Mouse (Mus musculus): Measurements from ENCODE around the gene Psmd9.
A peak's percentile ranks its signal among the peaks of the same experiment; 100 is the strongest.

DNA sequence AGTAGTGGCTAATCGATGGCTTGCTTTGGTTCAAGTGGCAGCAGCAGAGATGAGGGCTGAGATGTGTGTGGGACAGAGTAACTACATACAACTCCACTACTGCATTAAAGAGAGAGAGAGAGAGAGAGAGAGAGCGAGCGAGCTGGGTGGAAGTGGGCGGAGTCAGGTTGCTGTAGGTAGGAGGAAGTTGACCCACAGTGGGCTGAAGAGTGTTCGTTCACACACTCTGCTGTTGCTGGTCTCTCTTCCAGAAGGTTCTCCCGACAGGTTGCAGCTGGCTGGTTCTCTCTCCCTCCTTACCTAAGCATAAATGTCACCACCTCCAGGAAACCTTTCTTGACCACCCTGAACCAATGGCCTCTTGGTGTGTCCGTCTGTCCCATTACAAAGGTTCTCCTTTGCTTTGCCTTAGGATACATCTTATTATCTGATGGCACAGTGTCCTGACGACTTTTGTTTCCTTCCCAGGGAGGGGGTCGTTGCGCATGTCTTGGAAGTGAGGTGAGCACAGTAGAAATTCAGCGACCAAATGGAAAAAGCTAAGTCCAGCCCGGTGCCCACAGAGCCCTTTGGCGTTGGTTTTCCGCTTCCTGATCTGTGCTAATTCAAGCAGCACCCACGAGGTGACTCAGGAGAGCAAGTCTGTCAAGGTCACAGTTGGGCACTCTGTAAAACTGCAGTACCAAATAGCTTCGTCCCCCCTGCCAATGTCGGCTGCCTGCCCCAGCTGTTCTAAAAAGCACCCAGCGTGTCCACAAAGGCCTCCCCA is 43.4 kb upstream of the Psmd9 start:
- TF ChIP-seq CTCF (IDR thresholded peaks at IDR 0.05; ENCODE audit: control insufficient read depth, insufficient read depth, low read length) (no peak; the same call in 1 of the 2 replicates), POLR2A (IDR thresholded peaks at IDR 0.05; ENCODE audit: borderline replicate concordance, control insufficient read depth, low read depth, low read length) (peak; percentile 47; the same call in 1 of the 2 replicates)
